Mouse (Mus musculus): Measurements from ENCODE around the gene Cldn9. TPM values are rescaled to one million over a fixed set of nuclear protein-coding genes. Genes with fewer than 3 reads are reported as not detected.

The Cldn9 gene
- polyA plus RNA-seq, 1 experiment from 2014 or later: 3.0 TPM

DNA sequence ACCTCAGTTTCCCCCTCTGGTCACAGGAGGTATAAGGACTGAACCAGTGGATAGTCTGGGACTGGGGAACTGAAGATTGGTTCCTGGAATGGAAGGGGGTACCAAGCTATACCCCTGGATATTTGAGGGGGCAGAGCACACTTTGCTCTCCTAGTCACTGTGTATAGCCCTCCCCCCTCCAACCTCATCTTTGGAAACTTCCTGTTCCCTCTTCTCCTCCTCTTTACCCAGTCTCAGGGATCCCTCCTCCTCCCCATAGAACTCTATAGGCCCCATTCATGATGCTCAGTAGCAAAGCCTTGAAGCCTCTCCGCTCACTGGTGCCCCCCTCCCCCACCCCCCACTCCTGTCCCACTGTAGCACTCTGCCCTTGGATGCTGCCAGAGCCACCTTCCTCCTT, 35.6 kb upstream of the Cldn9 start:
- Histone ChIP-seq H3K27ac (ENCODE audit: low read length) (no peak overlapping the region), H3K36me3 (ENCODE audit: control insufficient read depth, insufficient read depth, low read length) (no peaks in the 10 kb centered on the region), H3K9me3 (ENCODE audit: control insufficient read depth, low read depth, low read length) (no peaks in the 10 kb centered on the region), H3K4me1 (ENCODE audit: control insufficient read depth, insufficient read depth, low read length) (no peaks in the 10 kb centered on the region), H3K4me2 (replicated peaks; ENCODE audit: low read depth, low read length) (no peak overlapping the region), H3K27me3 (ENCODE audit: control insufficient read depth, insufficient read depth, low read length) (no peaks in the 10 kb centered on the region), H3K4me3 (ENCODE audit: low read depth, low read length) (no peak overlapping the region), H3K9ac (replicated peaks; ENCODE audit: low read depth, low read length) (no peak overlapping the region)
- no peak for ATAC-seq (ENCODE audit: insufficient number of reproducible peaks, insufficient read depth, low FRiP score, low read depth)
- WGBS: 20% methylated on average over 1 of the region's 1 CpGs

- Histone ChIP-seq H3K9me3 (ENCODE audit: control insufficient read depth, low read depth, low read length) (no peaks in the 10 kb centered on the region), H3K4me3 (ENCODE audit: low read depth, low read length) (no peak overlapping the region), H3K36me3 (ENCODE audit: control insufficient read depth, insufficient read depth, low read length) (no peaks in the 10 kb centered on the region), H3K4me2 (replicated peaks; ENCODE audit: low read depth, low read length) (no peak overlapping the region), H3K9ac (replicated peaks; ENCODE audit: low read depth, low read length) (no peak overlapping the region), H3K4me1 (ENCODE audit: control insufficient read depth, insufficient read depth, low read length) (no peaks in the 10 kb centered on the region), H3K27ac (ENCODE audit: low read length) (no peak overlapping the region), H3K27me3 (ENCODE audit: control insufficient read depth, insufficient read depth, low read length) (no peaks in the 10 kb centered on the region)
- WGBS: 71% methylated on average over 2 of the region's 2 CpGs
- ATAC-seq (ENCODE audit: insufficient number of reproducible peaks, insufficient read depth, low FRiP score, low read depth): no peak
Observed at GRCm38 (mm10) chr17:23717003-23717402, 33.2 kb upstream of the Cldn9 start.

- Histone ChIP-seq H3K9ac (replicated peaks; ENCODE audit: low read depth, low read length) (no peak overlapping the region), H3K4me2 (replicated peaks; ENCODE audit: low read depth, low read length) (no peak overlapping the region), H3K4me3 (ENCODE audit: low read depth, low read length) (no peak overlapping the region), H3K36me3 (ENCODE audit: control insufficient read depth, insufficient read depth, low read length) (no peaks in the 10 kb centered on the region), H3K27me3 (ENCODE audit: control insufficient read depth, insufficient read depth, low read length) (no peaks in the 10 kb centered on the region), H3K27ac (ENCODE audit: low read length) (no peak overlapping the region), H3K4me1 (ENCODE audit: control insufficient read depth, insufficient read depth, low read length) (peaks cover 6% of the 10 kb centered on the region; the same call in 1 of the 2 replicates), H3K9me3 (ENCODE audit: control insufficient read depth, low read depth, low read length) (no peaks in the 10 kb centered on the region)
- 0% methylated on average over 3 of the region's 3 CpGs for WGBS
- ATAC-seq (ENCODE audit: insufficient number of reproducible peaks, insufficient read depth, low FRiP score, low read depth): no peak
Observed at GRCm38 (mm10) chr17:23706212-23706611, 22.4 kb upstream of the Cldn9 start.

DNA sequence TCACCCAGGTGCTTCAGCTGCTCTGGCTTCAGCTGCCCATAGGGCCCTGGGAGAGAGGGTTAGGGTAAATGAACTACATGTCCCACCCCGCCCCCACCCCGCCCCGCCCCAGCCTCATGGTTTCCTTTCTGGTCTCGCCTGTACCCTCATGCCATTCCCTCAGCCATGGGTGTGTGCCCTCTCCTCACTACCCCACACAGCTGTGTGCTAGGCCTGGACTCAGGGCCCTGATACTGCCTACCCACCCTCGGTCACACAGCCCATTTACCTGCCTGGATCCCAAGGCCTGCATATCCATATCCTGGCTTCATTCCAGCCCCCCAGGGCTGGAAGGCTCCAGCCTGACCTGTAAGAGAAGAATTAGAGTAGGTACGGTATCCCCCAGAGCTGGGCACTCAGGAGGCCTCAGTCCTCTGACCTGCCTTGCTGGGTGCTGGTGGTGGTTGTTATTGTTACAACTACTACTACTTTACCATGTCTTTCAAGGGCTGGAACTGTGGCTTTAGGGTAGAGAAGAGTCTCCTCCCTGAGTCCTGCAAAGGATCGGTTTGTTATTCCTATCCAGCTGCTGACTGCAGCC, 21.8 kb upstream of the Cldn9 start:
- no peak overlapping the region for H3K4me2 ChIP-seq (replicated peaks; ENCODE audit: low read depth, low read length)
- 81% methylated on average over 7 of the region's 7 CpGs for WGBS
- no peaks in the 10 kb centered on the region for H3K27me3 ChIP-seq (ENCODE audit: control insufficient read depth, insufficient read depth, low read length)

GRCm38 (mm10) chr17:23704741-23705140, 20.9 kb upstream of the Cldn9 start:
- Histone ChIP-seq H3K4me2 (replicated peaks; ENCODE audit: low read depth, low read length) (no peak overlapping the region), H3K9ac (replicated peaks; ENCODE audit: low read depth, low read length) (no peak overlapping the region), H3K4me3 (ENCODE audit: low read depth, low read length) (no peak overlapping the region), H3K9me3 (ENCODE audit: control insufficient read depth, low read depth, low read length) (no peaks in the 10 kb centered on the region), H3K27ac (ENCODE audit: low read length) (no peak overlapping the region), H3K27me3 (ENCODE audit: control insufficient read depth, insufficient read depth, low read length) (no peaks in the 10 kb centered on the region), H3K36me3 (ENCODE audit: control insufficient read depth, insufficient read depth, low read length) (no peaks in the 10 kb centered on the region), H3K4me1 (ENCODE audit: control insufficient read depth, insufficient read depth, low read length) (peaks cover 6% of the 10 kb centered on the region; the same call in 1 of the 2 replicates)
- WGBS: 53% methylated on average over 7 of the region's 7 CpGs
- ATAC-seq (ENCODE audit: insufficient number of reproducible peaks, insufficient read depth, low FRiP score, low read depth): no peak

More for the DNA sequence above, 21.8 kb upstream of the Cldn9 start:
- no peak overlapping the region for H3K4me3 ChIP-seq (ENCODE audit: low read depth, low read length)
- no peaks in the 10 kb centered on the region for H3K9me3 ChIP-seq (ENCODE audit: control insufficient read depth, low read depth, low read length)
- no peak overlapping the region for H3K9ac ChIP-seq (replicated peaks; ENCODE audit: low read depth, low read length)
- H3K4me1 ChIP-seq (ENCODE audit: control insufficient read depth, insufficient read depth, low read length): peaks cover 6% of the 10 kb centered on the region; the same call in 1 of the 2 replicates
- H3K27ac ChIP-seq (ENCODE audit: low read length): no peak overlapping the region
- no peak; the same call in 1 of the 2 replicates for ATAC-seq (ENCODE audit: insufficient number of reproducible peaks, insufficient read depth, low FRiP score, low read depth)
- H3K36me3 ChIP-seq (ENCODE audit: control insufficient read depth, insufficient read depth, low read length): no peaks in the 10 kb centered on the region

GRCm38 (mm10) chr17:23703301-23703700, 19.5 kb upstream of the Cldn9 start:
- Histone ChIP-seq H3K9me3 (ENCODE audit: control insufficient read depth, low read depth, low read length) (no peaks in the 10 kb centered on the region), H3K4me1 (ENCODE audit: control insufficient read depth, insufficient read depth, low read length) (peaks cover 6% of the 10 kb centered on the region; the same call in 1 of the 2 replicates), H3K27ac (ENCODE audit: low read length) (no peak overlapping the region), H3K9ac (replicated peaks; ENCODE audit: low read depth, low read length) (no peak overlapping the region), H3K27me3 (ENCODE audit: control insufficient read depth, insufficient read depth, low read length) (0 out of 2 replicates have a peak, but pooled peaks cover 4% of the 10 kb centered on the region), H3K4me3 (ENCODE audit: low read depth, low read length) (no peak overlapping the region), H3K4me2 (replicated peaks; ENCODE audit: low read depth, low read length) (no peak overlapping the region), H3K36me3 (ENCODE audit: control insufficient read depth, insufficient read depth, low read length) (no peaks in the 10 kb centered on the region)
- no peak for ATAC-seq (ENCODE audit: insufficient number of reproducible peaks, insufficient read depth, low FRiP score, low read depth)
- WGBS: 83% methylated on average over 9 of the region's 9 CpGs

- Histone ChIP-seq H3K36me3 (ENCODE audit: control insufficient read depth, insufficient read depth, low read length) (no peaks in the 10 kb centered on the region), H3K9me3 (ENCODE audit: control insufficient read depth, low read depth, low read length) (no peaks in the 10 kb centered on the region), H3K4me1 (ENCODE audit: control insufficient read depth, insufficient read depth, low read length) (peaks cover 6% of the 10 kb centered on the region; the same call in 1 of the 2 replicates), H3K27me3 (ENCODE audit: control insufficient read depth, insufficient read depth, low read length) (0 out of 2 replicates have a peak, but pooled peaks cover 4% of the 10 kb centered on the region), H3K9ac (replicated peaks; ENCODE audit: low read depth, low read length) (no peak overlapping the region; the same call in 1 of the 2 replicates), H3K4me3 (ENCODE audit: low read depth, low read length) (peak overlapping the region; percentile 56), H3K4me2 (replicated peaks; ENCODE audit: low read depth, low read length) (peak overlapping the region; percentile 100), H3K27ac (ENCODE audit: low read length) (no peak overlapping the region)
- under 1% methylated on average over 26 of the region's 28 CpGs for WGBS
- ATAC-seq (ENCODE audit: insufficient number of reproducible peaks, insufficient read depth, low FRiP score, low read depth): peak; percentile 92
Observed at GRCm38 (mm10) chr17:23700079-23700478, 16.3 kb upstream of the Cldn9 start.

DNA sequence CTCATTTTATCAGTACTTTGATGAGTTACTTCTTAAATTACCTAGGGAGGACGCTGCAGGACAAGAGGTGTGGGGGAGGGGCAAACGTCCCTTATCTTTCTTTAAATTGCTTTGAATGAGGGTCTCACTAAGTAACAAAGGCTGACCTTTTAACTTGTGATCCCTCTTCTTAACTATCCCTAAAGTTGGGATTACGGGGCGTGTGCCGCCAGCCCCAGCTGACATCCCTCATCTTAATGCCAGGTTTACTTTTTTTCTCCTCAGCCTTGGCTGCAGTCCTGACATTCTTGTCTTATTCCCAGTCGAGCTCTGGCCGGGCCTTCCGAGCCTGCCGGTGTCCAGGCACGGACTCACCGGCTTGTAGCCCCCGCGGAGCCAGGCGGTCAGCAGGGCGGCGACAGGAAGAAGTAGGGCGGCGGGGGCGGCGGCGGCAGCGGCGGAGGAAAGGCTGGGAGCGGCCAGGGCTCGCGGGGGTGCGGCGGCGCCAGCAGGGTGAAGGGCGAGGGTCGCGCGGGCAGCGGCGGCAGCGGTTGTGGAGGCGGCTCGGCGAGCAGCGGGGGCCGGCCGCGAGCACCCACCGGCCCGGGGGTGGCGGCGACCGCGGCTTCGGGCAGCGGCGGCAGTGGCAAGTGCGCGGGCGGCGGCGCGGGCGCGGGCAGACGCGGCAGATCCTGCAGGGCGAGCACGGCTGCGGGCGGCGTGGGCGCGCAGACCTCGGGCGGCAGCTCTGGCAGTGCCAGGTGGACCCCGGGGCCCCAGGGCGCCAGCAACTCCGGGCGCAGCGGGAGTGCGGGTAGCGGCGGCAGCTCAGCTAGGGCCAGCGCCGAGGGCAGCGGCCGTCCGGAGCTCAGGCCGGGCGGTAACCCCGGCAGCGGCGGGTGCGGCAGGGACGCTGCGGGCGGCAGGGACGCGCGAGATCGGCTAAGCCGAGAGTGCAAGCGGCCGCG, 15.6 kb upstream of the Cldn9 start:
- H3K27me3 ChIP-seq (ENCODE audit: control insufficient read depth, insufficient read depth, low read length): 0 out of 2 replicates have a peak, but pooled peaks cover 4% of the 10 kb centered on the region
- no peaks in the 10 kb centered on the region for H3K36me3 ChIP-seq (ENCODE audit: control insufficient read depth, insufficient read depth, low read length)
- no peak for ATAC-seq (ENCODE audit: insufficient number of reproducible peaks, insufficient read depth, low FRiP score, low read depth)
- peak overlapping the region; percentile 100 for H3K4me2 ChIP-seq (replicated peaks; ENCODE audit: low read depth, low read length)
- no peaks in the 10 kb centered on the region for H3K4me1 ChIP-seq (ENCODE audit: control insufficient read depth, insufficient read depth, low read length)
- peak overlapping the region; percentile 36; the same call in 1 of the 2 replicates for H3K9ac ChIP-seq (replicated peaks; ENCODE audit: low read depth, low read length)
- no peaks in the 10 kb centered on the region for H3K9me3 ChIP-seq (ENCODE audit: control insufficient read depth, low read depth, low read length)
- under 1% methylated on average over 69 of the region's 101 CpGs for WGBS
- no peak overlapping the region for H3K27ac ChIP-seq (ENCODE audit: low read length)
- peak overlapping the region; percentile 56 for H3K4me3 ChIP-seq (ENCODE audit: low read depth, low read length)

All from stomach, embryonic 14.5 days (tissue).